Mouse (Mus musculus): ENCODE data around the gene Sdc1. TPM values are rescaled to one million over a fixed set of nuclear protein-coding genes. Genes with fewer than 3 reads are reported as not detected.

Gene Sdc1
- total and polyA plus RNA-seq, 2 experiments from 2014 or later: 12.3 to 21.1 TPM

- Histone ChIP-seq H3K27ac (ENCODE audit: low read depth, low read length) (no peak overlapping the region), H3K4me1 (ENCODE audit: insufficient read depth, low read length) (no peaks in the 10 kb centered on the region), H3K9me3 (ENCODE audit: low read length) (no peaks in the 10 kb centered on the region), H3K36me3 (ENCODE audit: insufficient read depth, low read length) (no peaks in the 10 kb centered on the region), H3K4me2 (ENCODE audit: low read depth, low read length, poor library complexity, severe bottlenecking) (no peak overlapping the region), H3K27me3 (ENCODE audit: insufficient read depth, low read length) (no peaks in the 10 kb centered on the region), H3K4me3 (ENCODE audit: low read depth, low read length) (no peak overlapping the region), H3K9ac (replicated peaks; ENCODE audit: low read length, poor library complexity, severe bottlenecking) (no peak overlapping the region)
- ATAC-seq (ENCODE audit: low FRiP score) (no peak), DNase-seq (ENCODE audit: low spot score) (no peak)
- WGBS: 68% methylated on average over 2 of the region's 2 CpGs
- TF ChIP-seq CTCF (IDR thresholded peaks at IDR 0.05): no peak
Observed at GRCm38 (mm10) chr12:8810966-8811365, 39.8 kb downstream of the Sdc1 start.

- Histone ChIP-seq H3K27ac (ENCODE audit: low read depth, low read length) (no peak overlapping the region), H3K36me3 (ENCODE audit: insufficient read depth, low read length) (no peaks in the 10 kb centered on the region), H3K4me1 (ENCODE audit: insufficient read depth, low read length) (no peaks in the 10 kb centered on the region), H3K9ac (replicated peaks; ENCODE audit: low read length, poor library complexity, severe bottlenecking) (no peak overlapping the region), H3K27me3 (ENCODE audit: insufficient read depth, low read length) (no peaks in the 10 kb centered on the region), H3K9me3 (ENCODE audit: low read length) (no peaks in the 10 kb centered on the region), H3K4me2 (ENCODE audit: low read depth, low read length, poor library complexity, severe bottlenecking) (no peak overlapping the region), H3K4me3 (ENCODE audit: low read depth, low read length) (no peak overlapping the region)
- ATAC-seq (ENCODE audit: low FRiP score) (no peak), DNase-seq (ENCODE audit: low spot score) (no peak)
- TF ChIP-seq CTCF (IDR thresholded peaks at IDR 0.05): 0 out of 2 replicates have a peak, but pooled peaks have one; percentile 5
- WGBS: 77% methylated on average over 6 of the region's 6 CpGs
Observed at GRCm38 (mm10) chr12:8811441-8811871, 40.3 kb downstream of the Sdc1 start.

GRCm38 (mm10) chr12:8811894-8812560 is 40.9 kb downstream of the Sdc1 start:
- Histone ChIP-seq H3K4me1 (ENCODE audit: insufficient read depth, low read length) (no peaks in the 10 kb centered on the region), H3K9me3 (ENCODE audit: low read length) (no peaks in the 10 kb centered on the region), H3K9ac (replicated peaks; ENCODE audit: low read length, poor library complexity, severe bottlenecking) (no peak overlapping the region), H3K4me2 (ENCODE audit: low read depth, low read length, poor library complexity, severe bottlenecking) (no peak overlapping the region), H3K4me3 (ENCODE audit: low read depth, low read length) (no peak overlapping the region), H3K27me3 (ENCODE audit: insufficient read depth, low read length) (no peaks in the 10 kb centered on the region), H3K27ac (ENCODE audit: low read depth, low read length) (no peak overlapping the region), H3K36me3 (ENCODE audit: insufficient read depth, low read length) (no peaks in the 10 kb centered on the region)
- DNase-seq (ENCODE audit: low spot score): no peak
- TF ChIP-seq CTCF (IDR thresholded peaks at IDR 0.05): no peak
- no peak for ATAC-seq (ENCODE audit: low FRiP score)
- 87% methylated on average over 5 of the region's 5 CpGs for WGBS

GRCm38 (mm10) chr12:8817467-8818232 is 46.5 kb downstream of the Sdc1 start:
- no peaks in the 10 kb centered on the region for H3K9me3 ChIP-seq (ENCODE audit: low read length)
- H3K36me3 ChIP-seq (ENCODE audit: insufficient read depth, low read length): no peaks in the 10 kb centered on the region
- no peak for TF ChIP-seq CTCF (IDR thresholded peaks at IDR 0.05)
- H3K4me2 ChIP-seq (ENCODE audit: low read depth, low read length, poor library complexity, severe bottlenecking): no peak overlapping the region; the same call in 1 of the 2 replicates
- H3K27me3 ChIP-seq (ENCODE audit: insufficient read depth, low read length): no peaks in the 10 kb centered on the region
- 23% methylated on average over 13 of the region's 13 CpGs for WGBS
- H3K9ac ChIP-seq (replicated peaks; ENCODE audit: low read length, poor library complexity, severe bottlenecking): no peak overlapping the region; the same call in 1 of the 2 replicates
- H3K4me1 ChIP-seq (ENCODE audit: insufficient read depth, low read length): no peaks in the 10 kb centered on the region
- no peak overlapping the region for H3K27ac ChIP-seq (ENCODE audit: low read depth, low read length)
- ATAC-seq (ENCODE audit: low FRiP score) (peak; percentile 71), DNase-seq (ENCODE audit: low spot score) (no peak)
- H3K4me3 ChIP-seq (ENCODE audit: low read depth, low read length): no peak overlapping the region

GRCm38 (mm10) chr12:8818233-8818672 is 47.1 kb downstream of the Sdc1 start:
- Histone ChIP-seq H3K36me3 (ENCODE audit: insufficient read depth, low read length) (no peaks in the 10 kb centered on the region), H3K9me3 (ENCODE audit: low read length) (no peaks in the 10 kb centered on the region), H3K27ac (ENCODE audit: low read depth, low read length) (no peak overlapping the region), H3K9ac (replicated peaks; ENCODE audit: low read length, poor library complexity, severe bottlenecking) (no peak overlapping the region; the same call in 1 of the 2 replicates), H3K4me1 (ENCODE audit: insufficient read depth, low read length) (no peaks in the 10 kb centered on the region), H3K4me2 (ENCODE audit: low read depth, low read length, poor library complexity, severe bottlenecking) (no peak overlapping the region), H3K27me3 (ENCODE audit: insufficient read depth, low read length) (no peaks in the 10 kb centered on the region), H3K4me3 (ENCODE audit: low read depth, low read length) (no peak overlapping the region)
- DNase-seq (ENCODE audit: low spot score): no peak
- no peak for TF ChIP-seq CTCF (IDR thresholded peaks at IDR 0.05)
- WGBS: 50% methylated on average over 3 of the region's 3 CpGs
- ATAC-seq (ENCODE audit: low FRiP score): no peak; the same call in 1 of the 2 replicates
